Mouse (Mus musculus) neural tube, embryonic 14.5 days (tissue): ENCODE measurements around the gene Pomp. TPM values are rescaled to one million over a fixed set of nuclear protein-coding genes. Genes with fewer than 3 reads are reported as not detected.
A peak's percentile ranks its signal among the peaks of the same experiment; 100 is the strongest.
"Not testable (repeated sequence)": the region's sequence is repeated elsewhere in the genome, so short reads cannot be mapped to it uniquely, and the experiment has no call there.

Experiments
- ATAC-seq: fragments of 200-750 bp; cut with Nextera tagmentation; 2 replicates; pipeline ENCODE4 v1.8.0; 2017; ENCODE audit warnings: low read depth, mild to moderate bottlenecking, moderate TSS enrichment, moderate library complexity
- H3K27ac ChIP-seq: fragments of 300-500 bp; sonication (generic); 2 replicates; pipeline ENCODE4 v1.5.1; 2014; ENCODE audit warnings: low read depth, mild to moderate bottlenecking, control low read depth, low read length, moderate library complexity, mixed read lengths
- H3K27me3 ChIP-seq: fragments of 300-500 bp; sonication (generic); 2 replicates; pipeline ENCODE4 v1.6.1; 2014; ENCODE audit warnings: low read length; ENCODE audit not compliant: control insufficient read depth, insufficient read depth
- H3K36me3 ChIP-seq: fragments of 300-500 bp; sonication (generic); 2 replicates; pipeline ENCODE4 v1.6.1; 2014; ENCODE audit warnings: low read length, mixed read lengths; ENCODE audit not compliant: control insufficient read depth, insufficient read depth
- H3K4me1 ChIP-seq: fragments of 300-500 bp; sonication (generic); 2 replicates; pipeline ENCODE4 v1.6.1; 2014; ENCODE audit warnings: low read length; ENCODE audit not compliant: control insufficient read depth, insufficient read depth
- H3K4me2 ChIP-seq: fragments of 300-500 bp; sonication (generic); 2 replicates; pipeline ENCODE4 v1.6.1; 2014; ENCODE audit warnings: mild to moderate bottlenecking, low read depth, low read length, control low read depth
- H3K4me3 ChIP-seq: fragments of 300-500 bp; sonication (generic); 2 replicates; pipeline ENCODE4 v1.5.1; 2014; ENCODE audit warnings: low read depth, low read length, control low read depth, mixed read lengths
- H3K9ac ChIP-seq: fragments of 300-500 bp; sonication (generic); replicated peaks from 2 replicates; pipeline ENCODE4 v1.6.1; 2014; ENCODE audit warnings: low read depth, mild to moderate bottlenecking, control low read depth, low read length, mixed read lengths
- H3K9me3 ChIP-seq: fragments of 300-500 bp; sonication (generic); 2 replicates; pipeline ENCODE4 v1.6.1; 2016; ENCODE audit warnings: low read length; ENCODE audit not compliant: control insufficient read depth
- WGBS: fragments of 180-500 bp; shearing (Covaris S2); extraction: QIAGEN DNeasy Blood & Tissue Kit; methylation state at CpG from one replicate; pipeline ENCODE4 v1.1.7; 2014; 5-methylcytosine and 5-hydroxymethylcytosine counted together
- polyA plus RNA-seq: library from polyadenylated mRNA; unstranded; fragments of >200 nt; fragmentation: Nextera tagmentation; extraction: Ambion mirVana; gene quantifications from 2 replicates; pipeline ENCODE4 v1.2.1, GENCODE M21; 2014

The Pomp gene
- polyA plus RNA-seq, 1 experiment from 2014 or later, result 515 TPM

DNA sequence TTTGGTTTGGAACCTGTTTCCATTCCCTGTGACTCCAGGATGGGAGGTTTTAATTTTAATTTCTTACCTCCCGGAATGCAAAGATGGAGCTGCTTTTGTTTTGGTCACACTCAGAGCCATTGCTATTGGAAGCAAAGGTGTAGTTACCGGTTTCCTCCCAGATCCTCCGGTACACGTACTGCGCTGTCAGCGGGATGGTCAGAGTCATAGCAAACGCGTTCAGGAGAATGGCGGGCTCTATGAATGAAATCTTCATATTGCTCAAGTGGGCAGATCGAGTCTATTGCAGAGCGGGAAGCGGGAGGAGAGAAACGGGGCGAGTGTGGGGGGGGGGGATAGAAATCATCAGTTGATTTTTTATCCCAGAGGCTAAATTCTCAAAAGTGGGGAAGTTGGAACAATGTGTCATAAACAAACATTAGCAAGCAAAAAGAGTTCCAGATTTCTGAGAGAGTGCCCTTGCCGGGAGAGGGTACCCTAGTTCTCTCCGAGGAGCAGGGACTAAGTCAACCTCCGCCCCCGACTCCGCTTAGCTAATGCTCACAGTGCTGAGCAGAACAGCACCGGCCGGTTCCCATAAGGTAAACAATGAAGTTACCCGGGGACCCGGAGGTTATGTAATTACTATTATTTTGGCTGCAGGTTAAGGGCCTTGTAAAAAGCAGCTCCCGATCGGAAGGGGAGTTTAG is 33.6 kb downstream of the Pomp start:
- no peak overlapping the region for H3K27ac ChIP-seq
- no peaks in the 10 kb centered on the region for H3K36me3 ChIP-seq
- peak overlapping the region; percentile 96 for H3K4me2 ChIP-seq
- H3K4me1 ChIP-seq, result peaks cover 7% of the 10 kb centered on the region; the same call in 1 of the 2 replicates
- WGBS, result 2% methylated on average over 25 of the region's 25 CpGs
- peak overlapping the region; percentile 63 for H3K4me3 ChIP-seq
- peak overlapping the region; percentile 51 for H3K9ac ChIP-seq
- H3K9me3 ChIP-seq, result no peaks in the 10 kb centered on the region
- peaks cover 2% of the 10 kb centered on the region; the same call in 1 of the 2 replicates for H3K27me3 ChIP-seq
- ATAC-seq, result peak; percentile 44

DNA sequence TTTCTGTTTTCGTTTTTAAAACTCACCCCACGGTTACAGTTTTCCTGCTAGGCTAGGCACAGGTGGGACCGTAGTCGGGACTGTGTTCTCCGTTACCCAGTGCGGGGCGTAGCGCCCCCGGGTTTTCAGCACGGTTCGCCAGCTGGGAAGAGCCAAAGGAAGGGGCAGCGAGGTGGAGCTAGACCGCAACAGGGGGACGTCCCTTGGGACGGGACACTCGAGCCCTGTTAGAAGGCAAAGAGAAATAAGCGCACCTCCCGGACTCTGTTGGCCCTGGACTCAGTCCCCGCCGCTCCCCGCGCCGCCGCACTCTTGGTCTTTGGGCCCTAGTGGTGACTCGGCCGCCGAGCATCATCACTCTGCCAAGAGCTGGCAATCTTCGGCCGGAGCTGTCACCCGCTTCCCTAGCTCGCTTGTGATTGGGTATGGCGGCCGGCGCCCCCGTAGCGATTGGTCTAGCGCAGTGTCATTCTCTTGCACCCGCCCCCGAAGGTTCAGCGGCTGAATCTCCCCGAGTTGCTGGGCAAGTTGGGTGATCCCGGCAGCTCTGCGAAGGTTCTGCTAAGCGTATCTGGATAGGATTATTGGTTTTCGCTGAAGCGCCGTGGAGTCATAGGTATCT is 34.3 kb downstream of the Pomp start, which contains the start of gene Slc46a3:
Slc46a3 (minus strand) TSS at position 361 of the 622 bp plus-strand sequence.
- Histone ChIP-seq H3K4me1 (peaks cover 7% of the 10 kb centered on the region; the same call in 1 of the 2 replicates), H3K9ac (peak within 1 kb of the TSS; percentile 51), H3K27me3 (peaks cover 2% of the 10 kb centered on the region; the same call in 1 of the 2 replicates), H3K9me3 (no peaks in the 10 kb centered on the region), H3K27ac (no peak within 1 kb of the TSS), H3K36me3 (no peaks in the 10 kb centered on the region), H3K4me2 (peak within 1 kb of the TSS; percentile 96), H3K4me3 (peak within 1 kb of the TSS; percentile 63)
- ATAC-seq, result peak; percentile 99
- under 1% methylated on average over 47 of the region's 47 CpGs for WGBS

DNA sequence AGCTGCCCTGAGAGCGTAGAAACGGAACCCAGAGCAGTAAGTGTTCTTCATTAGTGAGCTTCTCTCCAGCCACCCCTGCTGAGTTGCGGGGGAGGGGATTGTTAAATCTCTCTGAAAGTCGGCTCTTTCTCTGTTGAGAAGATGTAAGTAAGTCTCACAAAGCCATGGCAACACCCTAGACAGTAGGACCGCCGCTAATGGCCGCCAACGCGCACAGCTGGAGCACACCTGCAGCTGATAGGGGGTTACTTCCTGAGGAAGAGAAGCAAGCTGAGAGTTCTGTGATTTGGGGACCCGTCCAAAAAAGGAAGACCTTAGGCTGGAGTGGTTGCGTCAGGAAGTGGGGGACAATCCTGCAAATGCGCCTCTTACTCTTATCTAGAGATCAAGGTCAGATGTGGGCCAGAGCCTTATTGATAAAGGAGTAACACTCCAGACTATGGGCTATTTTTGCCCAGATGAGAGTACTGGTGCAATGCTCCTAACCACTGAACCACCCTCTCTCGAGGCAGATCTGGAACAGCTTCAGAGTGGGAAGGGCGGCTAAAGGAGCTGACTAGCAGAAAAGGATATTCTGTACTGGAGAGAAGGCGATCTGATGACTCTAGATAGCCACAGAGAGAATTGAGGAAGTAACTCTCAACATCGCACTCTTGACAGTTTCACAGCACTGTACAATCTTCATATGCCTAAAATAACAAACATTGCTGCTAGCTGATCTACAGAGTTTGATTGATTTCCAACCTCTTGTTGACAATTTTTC is 35.4 kb downstream of the Pomp start:
- 27% methylated on average over 16 of the region's 16 CpGs for WGBS
- peak overlapping the region; percentile 96 for H3K4me2 ChIP-seq
- no peak for ATAC-seq
- H3K9ac ChIP-seq, result no peak overlapping the region
- peaks cover 7% of the 10 kb centered on the region; the same call in 1 of the 2 replicates for H3K4me1 ChIP-seq
- peak overlapping the region; percentile 63; the same call in 1 of the 2 replicates for H3K4me3 ChIP-seq
- no peak overlapping the region for H3K27ac ChIP-seq
- no peaks in the 10 kb centered on the region for H3K36me3 ChIP-seq
- peaks cover 2% of the 10 kb centered on the region; the same call in 1 of the 2 replicates for H3K27me3 ChIP-seq
- no peaks in the 10 kb centered on the region for H3K9me3 ChIP-seq

DNA sequence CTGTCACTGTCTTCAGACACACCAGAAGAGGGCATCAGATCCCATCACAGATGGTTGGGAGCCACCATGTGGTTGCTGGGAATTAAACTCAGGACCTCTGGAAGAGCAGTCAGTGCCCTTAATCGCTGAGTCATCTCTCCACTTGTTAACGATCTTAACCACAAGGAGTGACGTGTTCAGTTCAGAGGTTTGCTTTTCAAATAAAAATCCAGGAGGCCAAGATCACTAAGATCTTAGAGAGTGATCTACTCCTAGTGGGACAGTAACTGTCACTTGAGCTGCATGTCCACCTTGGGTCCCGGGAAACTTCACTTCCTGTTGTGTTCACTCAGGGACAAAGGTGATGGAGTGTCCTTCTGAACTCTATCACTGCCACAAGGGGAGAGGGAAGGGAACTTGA is 36.2 kb downstream of the Pomp start:
- H3K9ac ChIP-seq, H3K9me3 ChIP-seq, H3K27me3 ChIP-seq, H3K4me2 ChIP-seq, H3K36me3 ChIP-seq, H3K27ac ChIP-seq, H3K4me3 ChIP-seq, H3K4me1 ChIP-seq, ATAC-seq: not testable (repeated sequence)
- WGBS, result 93% methylated on average over 4 of the region's 4 CpGs

DNA sequence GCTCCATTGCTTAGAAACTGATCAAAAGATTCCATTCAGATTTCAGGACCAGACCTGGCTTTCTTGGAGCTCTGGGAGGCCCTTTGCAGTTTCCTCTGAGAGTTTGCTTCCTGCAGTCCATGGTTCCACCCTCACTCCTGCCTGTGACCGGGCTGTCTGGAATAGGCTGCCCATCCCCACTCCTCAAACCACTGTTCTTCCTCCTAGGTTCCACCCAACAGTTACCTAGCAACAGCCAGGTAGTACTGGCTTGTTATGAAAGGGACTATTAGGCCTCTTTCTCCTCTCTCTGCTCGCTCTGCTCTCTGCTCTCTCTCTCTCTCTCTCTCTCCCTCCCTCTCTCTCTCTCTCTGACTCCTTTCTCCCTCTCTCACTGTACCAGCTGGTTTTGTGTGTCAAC is 38.0 kb downstream of the Pomp start:
- no peak overlapping the region for H3K27ac ChIP-seq
- no peak overlapping the region for H3K9ac ChIP-seq
- no peak for ATAC-seq
- H3K36me3 ChIP-seq, result no peaks in the 10 kb centered on the region
- no peaks in the 10 kb centered on the region for H3K9me3 ChIP-seq
- no peak overlapping the region for H3K4me2 ChIP-seq
- peaks cover 7% of the 10 kb centered on the region; the same call in 1 of the 2 replicates for H3K4me1 ChIP-seq
- H3K27me3 ChIP-seq, result peaks cover 2% of the 10 kb centered on the region; the same call in 1 of the 2 replicates
- 83% methylated on average over 2 of the region's 2 CpGs for WGBS
- no peak overlapping the region for H3K4me3 ChIP-seq

DNA sequence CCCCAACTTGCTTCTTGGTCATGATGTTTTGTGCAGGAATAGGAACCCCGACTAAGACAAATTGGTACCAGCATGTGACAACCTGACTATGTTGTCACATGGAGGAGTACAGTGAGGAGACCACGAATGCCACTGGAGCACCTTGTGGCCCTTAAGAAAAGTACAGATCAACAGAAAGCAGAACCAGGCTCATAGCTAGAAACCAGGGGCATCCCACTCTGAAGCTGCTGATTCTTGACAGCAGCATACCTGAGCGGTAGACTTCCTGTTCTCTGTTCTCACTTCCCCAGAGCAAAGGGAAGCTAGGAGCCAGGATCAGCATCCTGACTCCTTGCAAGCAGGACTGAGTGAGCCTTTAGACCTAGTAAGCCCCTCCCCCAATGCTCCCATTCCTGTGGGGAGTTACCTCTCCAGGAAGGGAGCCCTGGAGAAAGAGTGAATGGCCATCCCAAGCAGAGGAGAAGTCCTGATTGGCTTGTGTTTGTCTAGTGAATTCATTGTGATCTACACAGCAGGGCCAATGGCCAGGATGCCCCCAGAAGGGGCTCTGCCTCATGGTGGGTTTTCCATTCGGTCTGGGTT is 38.8 kb downstream of the Pomp start:
- no peak overlapping the region for H3K27ac ChIP-seq
- no peak overlapping the region for H3K4me2 ChIP-seq
- H3K4me3 ChIP-seq, result no peak overlapping the region
- H3K9ac ChIP-seq, result no peak overlapping the region
- peaks cover 2% of the 10 kb centered on the region; the same call in 1 of the 2 replicates for H3K27me3 ChIP-seq
- peaks cover 7% of the 10 kb centered on the region; the same call in 1 of the 2 replicates for H3K4me1 ChIP-seq
- H3K9me3 ChIP-seq, result no peaks in the 10 kb centered on the region
- ATAC-seq, result no peak
- WGBS, result 71% methylated on average over 4 of the region's 4 CpGs
- H3K36me3 ChIP-seq, result no peaks in the 10 kb centered on the region

DNA sequence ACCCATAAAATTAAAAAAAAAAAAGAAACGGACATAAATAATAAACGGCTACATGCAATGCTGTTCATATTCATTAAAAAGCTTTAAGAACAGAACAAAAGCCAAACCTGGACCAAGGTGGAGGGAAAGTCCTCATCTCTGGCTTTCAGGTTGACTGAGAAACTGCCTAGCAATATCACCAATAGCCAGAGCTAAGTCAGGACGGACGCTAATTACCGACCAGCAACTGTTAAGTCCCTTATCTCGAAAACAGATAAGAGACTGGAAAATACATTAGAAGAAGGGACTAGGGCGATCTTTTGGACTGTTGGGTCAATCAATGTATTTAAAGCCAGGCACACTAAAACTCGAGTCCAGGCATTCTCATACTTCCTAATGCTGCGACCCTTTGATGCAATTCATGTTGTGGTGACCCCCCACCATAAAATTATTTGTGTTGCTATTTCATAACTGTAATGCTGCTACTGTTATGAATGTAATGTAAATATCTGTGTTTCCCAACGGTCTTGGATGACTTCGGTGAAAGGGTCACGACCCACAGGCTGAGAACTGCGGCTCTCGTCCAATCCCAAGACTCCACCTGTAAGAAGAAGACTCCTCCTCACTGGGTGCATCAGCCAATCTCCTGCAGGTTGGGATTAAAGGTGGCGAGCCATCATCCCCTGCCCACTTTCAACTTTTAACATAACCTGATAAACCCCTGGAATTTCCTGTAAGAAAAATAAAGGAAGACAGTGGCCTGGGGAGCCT is 41.9 kb downstream of the Pomp start:
- ATAC-seq, result no peak
- H3K9me3 ChIP-seq, result no peaks in the 10 kb centered on the region
- H3K27me3 ChIP-seq, result no peaks in the 10 kb centered on the region
- H3K4me3 ChIP-seq, result no peak overlapping the region
- no peak overlapping the region for H3K9ac ChIP-seq
- no peaks in the 10 kb centered on the region for H3K4me1 ChIP-seq
- 90% methylated on average over 15 of the region's 15 CpGs for WGBS
- no peak overlapping the region for H3K4me2 ChIP-seq
- no peaks in the 10 kb centered on the region for H3K36me3 ChIP-seq
- H3K27ac ChIP-seq, result no peak overlapping the region

DNA sequence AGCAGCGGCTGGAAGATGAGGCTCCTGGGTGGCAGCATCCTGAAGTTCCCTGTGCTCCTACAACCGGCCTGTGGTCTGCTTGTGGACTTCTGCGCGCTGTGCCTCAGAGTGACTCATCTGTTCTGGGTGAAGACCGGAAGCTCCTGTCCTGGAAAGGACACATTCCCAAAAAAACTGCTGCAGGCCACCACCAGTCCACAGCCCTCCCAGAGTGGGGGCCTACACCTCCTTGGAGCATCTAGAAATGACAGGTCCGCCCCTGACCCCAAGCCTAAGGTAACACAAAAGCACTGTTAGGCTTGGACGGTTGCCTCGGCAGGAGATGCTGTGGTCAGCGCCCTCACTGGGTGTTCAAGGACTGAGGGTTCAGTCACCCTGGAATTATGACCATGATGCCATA is 42.9 kb downstream of the Pomp start:
- Histone ChIP-seq H3K36me3 (no peaks in the 10 kb centered on the region), H3K9ac (no peak overlapping the region), H3K4me2 (no peak overlapping the region), H3K4me3 (no peak overlapping the region), H3K4me1 (no peaks in the 10 kb centered on the region), H3K27me3 (no peaks in the 10 kb centered on the region), H3K27ac (no peak overlapping the region), H3K9me3 (no peaks in the 10 kb centered on the region)
- 92% methylated on average over 9 of the region's 9 CpGs for WGBS
- no peak for ATAC-seq
